Mouse (Mus musculus): ENCODE data around the gene Eid3.

Eid3 gene

GRCm38 (mm10) chr10:82860181-82860928 lies 6.1 kb upstream of the Eid3 start:
- CTCF ChIA-PET = interaction anchor here (2.1 kb wide), 1 partner anchor 40 kb away, joined by 10 read pairs; no protein-coding TSS in a partner anchor

- CTCF ChIA-PET = no interaction called here
Measured at GRCm38 (mm10) chr10:82860929-82861315, 5.5 kb upstream of the Eid3 start.

GRCm38 (mm10) chr10:82863106-82863680 lies 3.2 kb upstream of the Eid3 start:
- CTCF ChIA-PET = no interaction called here

- CTCF ChIA-PET = no interaction called here
Measured at GRCm38 (mm10) chr10:82863827-82864226, 2.6 kb upstream of the Eid3 start.

- CTCF ChIA-PET = no interaction called here
Measured at GRCm38 (mm10) chr10:82866832-82867231, 406 bp downstream of the Eid3 start.

- CTCF ChIA-PET = no interaction called here
Measured at GRCm38 (mm10) chr10:82868418-82869086, 2.1 kb downstream of the Eid3 start.

GRCm38 (mm10) chr10:82875446-82875845 lies 9.0 kb downstream of the Eid3 start:
- CTCF ChIA-PET = no interaction called here

GRCm38 (mm10) chr10:82876076-82876796 lies 9.8 kb downstream of the Eid3 start:
- CTCF ChIA-PET = no interaction called here

GRCm38 (mm10) chr10:82887354-82887753 lies 20.9 kb downstream of the Eid3 start:
- CTCF ChIA-PET = no interaction called here

- CTCF ChIA-PET = no interaction called here
Measured at GRCm38 (mm10) chr10:82888576-82888975, 22.1 kb downstream of the Eid3 start.

GRCm38 (mm10) chr10:82889447-82889973 lies 23.1 kb downstream of the Eid3 start:
- CTCF ChIA-PET = no interaction called here

GRCm38 (mm10) chr10:82890936-82891335 lies 24.5 kb downstream of the Eid3 start:
- CTCF ChIA-PET = no interaction called here

GRCm38 (mm10) chr10:82891427-82891826 lies 25.0 kb downstream of the Eid3 start:
- CTCF ChIA-PET = no interaction called here

GRCm38 (mm10) chr10:82892442-82893055 lies 26.1 kb downstream of the Eid3 start:
- CTCF ChIA-PET = interaction anchor here (1.0 kb wide), 1 partner anchor 10 kb away, joined by 4 read pairs; no protein-coding TSS in a partner anchor

- CTCF ChIA-PET = no interaction called here
Measured at GRCm38 (mm10) chr10:82893872-82894650, 27.6 kb downstream of the Eid3 start.

GRCm38 (mm10) chr10:82897936-82898335 lies 31.5 kb downstream of the Eid3 start:
- CTCF ChIA-PET = no interaction called here

GRCm38 (mm10) chr10:82898893-82899292 lies 32.5 kb downstream of the Eid3 start:
- CTCF ChIA-PET = no interaction called here

GRCm38 (mm10) chr10:82899810-82900421 lies 33.5 kb downstream of the Eid3 start:
- CTCF ChIA-PET = interaction anchor here (0.6 to 2.5 kb wide), 3 partner anchors 41 to 87 kb away, joined by 3 to 10 read pairs (median 4); no protein-coding TSS in a partner anchor

- CTCF ChIA-PET = interaction anchor here (0.6 to 2.5 kb wide), 3 partner anchors 41 to 1828 kb away, joined by 3 to 10 read pairs (median 3); no protein-coding TSS in a partner anchor
Measured at GRCm38 (mm10) chr10:82900546-82900945, 34.1 kb downstream of the Eid3 start.

- CTCF ChIA-PET = interaction anchor here (0.6 to 2.5 kb wide), 4 partner anchors 42 to 87 kb away, joined by 3 to 10 read pairs (median 4); no protein-coding TSS in a partner anchor
Measured at GRCm38 (mm10) chr10:82901436-82901835, 35.0 kb downstream of the Eid3 start.

Data from spleen, embryonic (tissue).